Mouse (Mus musculus) gastrocnemius, adult 8-10 months (tissue): ENCODE measurements around the gene Art1. TPM values are rescaled to one million over a fixed set of nuclear protein-coding genes. Genes with fewer than 3 reads are reported as not detected.

Source experiments
- DNase-seq, 2 experiments: peaks; one replicate each; pipeline ENCODE4 v3.0.0; 2022; ENCODE audit warnings: low spot score in 2 of 2
- total RNA-seq, 4 experiments: library from RNA; stranded (reverse); gene quantifications; 2 replicates each; pipeline ENCODE4 v1.2.4; 2022

Art1 gene
- 100 to 1,000 TPM; 502 to 604 (median 539) TPM for total RNA-seq

DNA sequence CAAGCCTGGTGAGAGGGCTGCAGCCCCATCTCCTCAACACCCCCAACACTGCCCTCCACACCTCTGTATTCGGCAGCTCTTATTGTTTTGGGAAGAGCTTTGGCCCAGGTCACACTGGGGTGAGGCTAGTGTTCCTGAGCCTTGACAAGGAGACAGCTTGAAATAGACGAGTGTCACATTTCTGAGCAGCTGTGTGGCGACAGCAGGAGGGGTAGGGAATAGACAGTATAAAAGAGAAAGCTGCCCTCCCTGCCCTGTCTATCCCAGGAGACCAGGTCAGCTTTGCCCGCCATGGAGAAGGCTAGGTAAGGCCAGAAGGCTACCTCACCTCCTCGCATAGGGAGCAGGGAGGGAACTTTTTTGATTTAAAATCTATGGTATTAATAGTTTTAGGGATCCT lies at the start of gene Art1:
TSS of gene Art1 (plus strand) at position 257 of the 400 bp plus-strand sequence.
- peak in 1 of 2 experiments; percentile 64 for DNase-seq

DNA sequence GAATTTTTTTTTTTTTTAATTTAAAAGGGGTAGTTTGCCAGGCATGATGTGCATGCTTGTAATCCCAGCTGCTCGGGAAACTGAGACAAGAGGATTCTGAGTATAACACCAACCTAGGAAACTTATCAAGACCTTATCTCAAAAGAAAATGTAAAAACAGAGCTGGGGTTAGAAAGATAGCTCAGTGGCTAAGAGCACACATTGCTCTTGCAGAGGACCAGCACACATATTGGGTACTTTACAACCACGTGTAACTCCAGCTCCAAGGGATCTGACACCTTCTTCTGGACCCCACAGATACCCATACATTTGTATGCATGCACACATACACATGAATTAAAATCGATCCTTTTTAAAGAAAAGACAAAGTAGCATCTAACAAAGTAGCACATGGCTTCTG lies 40.2 kb upstream of the Art1 start:
- no peak for DNase-seq

DNA sequence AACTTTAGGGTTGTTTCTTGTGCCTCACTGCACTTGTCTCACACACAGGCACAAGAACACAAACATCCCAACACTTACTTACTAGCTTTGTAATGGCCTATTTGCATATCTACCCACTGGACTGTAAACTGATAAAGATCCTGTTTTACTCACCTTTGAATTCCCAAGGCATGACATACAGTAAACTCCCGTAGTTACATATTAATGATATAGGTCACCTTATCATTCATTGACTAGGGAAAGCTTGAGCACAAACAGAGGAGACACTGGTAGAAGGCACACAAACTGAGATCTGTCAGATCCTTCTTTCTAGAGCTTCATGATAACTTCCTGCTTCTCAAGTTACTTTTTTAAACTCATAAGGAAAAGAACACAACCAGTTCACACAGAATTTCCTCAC lies 39.3 kb upstream of the Art1 start:
- DNase-seq = no peak

DNA sequence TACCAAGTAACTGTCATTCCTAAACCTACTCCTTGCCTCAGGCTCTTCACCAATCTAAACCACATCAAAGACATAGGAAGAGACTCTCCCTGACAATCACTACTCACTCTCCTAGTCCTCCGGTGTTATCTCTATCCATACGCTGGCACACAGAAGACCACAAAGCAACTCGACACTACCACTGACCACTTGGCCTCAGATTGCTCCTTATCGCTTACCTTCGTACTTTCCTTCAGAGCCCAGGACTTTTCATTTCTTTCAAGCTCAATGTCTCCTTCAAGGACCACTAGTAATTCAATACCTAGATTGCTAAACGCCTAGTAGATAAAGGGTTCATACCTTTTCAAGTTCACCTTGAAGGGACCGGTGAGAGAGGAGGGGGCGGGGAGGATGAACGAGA lies 37.7 kb upstream of the Art1 start:
- no peak for DNase-seq

DNA sequence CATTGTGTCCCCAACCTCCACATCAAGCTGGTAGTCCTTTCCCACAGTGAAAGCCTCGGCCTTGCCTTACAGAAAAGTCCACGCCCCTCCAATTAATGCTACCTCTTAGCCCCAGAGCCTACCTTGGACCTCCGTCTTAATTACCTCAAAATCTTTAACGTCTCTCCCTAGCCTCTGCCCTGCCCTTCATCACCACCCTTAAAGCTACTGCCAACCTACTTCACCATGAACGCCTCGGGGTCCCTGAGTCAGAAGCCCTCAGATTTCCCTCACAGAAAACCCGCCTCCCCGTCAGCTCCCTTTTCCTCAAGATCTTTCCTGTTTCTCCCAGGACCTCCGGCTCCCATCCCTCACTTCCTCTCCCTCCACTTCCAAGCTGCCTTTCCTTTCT lies 36.9 kb upstream of the Art1 start:
- DNase-seq = peak in 1 of 2 experiments; percentile 3

DNA sequence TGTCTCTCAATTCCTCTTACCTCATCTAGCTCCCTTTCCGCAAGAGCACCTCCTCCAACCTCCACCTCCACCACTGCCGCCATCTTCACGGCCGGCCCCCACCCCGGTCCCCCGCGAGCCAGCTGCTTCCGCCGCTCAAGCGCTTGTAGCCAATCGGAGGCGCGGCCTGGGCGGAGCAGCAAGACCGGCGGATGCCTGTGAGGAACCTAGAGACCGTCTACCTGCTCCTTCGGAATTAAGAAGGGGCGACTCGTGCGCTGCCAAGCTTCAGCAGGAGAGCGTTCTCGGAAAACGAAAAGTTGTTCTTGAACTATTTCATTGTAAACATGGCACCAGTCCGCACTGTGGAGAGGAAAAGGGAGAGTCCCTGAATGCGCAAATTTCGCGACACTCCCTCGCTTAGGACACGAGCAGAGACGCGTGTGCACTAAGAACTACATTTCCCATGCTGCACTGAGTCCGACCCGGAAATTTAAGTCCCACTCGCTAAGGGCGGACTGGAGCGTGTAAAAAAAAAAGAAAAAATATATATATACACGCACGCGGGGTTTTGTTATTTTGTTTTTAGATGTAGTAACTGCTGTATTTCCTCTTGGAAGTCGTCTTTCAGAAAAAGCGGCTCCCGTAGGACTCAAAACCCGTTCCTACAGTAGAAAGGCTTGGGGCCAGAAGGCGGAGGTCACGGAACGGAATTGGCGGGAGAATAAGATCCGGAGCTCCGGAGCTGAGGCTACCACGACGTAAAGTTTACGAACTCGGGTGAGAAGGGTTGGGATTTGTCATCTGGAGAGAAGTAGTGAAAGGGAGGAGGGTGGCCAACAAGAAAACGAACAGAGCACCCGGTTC lies 36.3 kb upstream of the Art1 start, which contains the start of the genes Rnf121, Xndc1 and Xntrpc:
TSS of gene Rnf121 (minus strand) at position 424 of the 846 bp plus-strand sequence.
TSS of gene Xndc1 (plus strand) at position 466 of the 846 bp plus-strand sequence.
TSS of gene Xntrpc (plus strand) at position 668 of the 846 bp plus-strand sequence.
- DNase-seq = peak; percentile 87

DNA sequence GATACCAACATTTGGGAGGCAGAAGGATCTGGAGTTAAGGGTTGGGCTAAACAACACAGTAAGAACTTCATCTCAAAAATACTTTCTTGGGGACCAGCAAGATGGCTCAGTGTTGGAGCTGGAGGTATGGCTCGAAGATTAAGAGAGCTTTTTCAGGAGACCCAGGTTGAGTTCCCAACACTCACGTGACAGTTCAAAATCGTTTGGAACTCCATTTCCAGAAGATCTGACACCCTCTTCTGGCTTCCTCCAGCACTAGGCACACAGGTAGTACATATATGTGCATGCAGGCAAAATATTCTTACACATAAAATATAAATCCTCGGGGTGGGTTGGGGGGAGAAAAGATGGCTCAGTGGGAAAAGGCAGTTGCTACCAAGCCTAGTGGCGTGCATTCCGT lies 35.2 kb upstream of the Art1 start:
- no peak for DNase-seq

DNA sequence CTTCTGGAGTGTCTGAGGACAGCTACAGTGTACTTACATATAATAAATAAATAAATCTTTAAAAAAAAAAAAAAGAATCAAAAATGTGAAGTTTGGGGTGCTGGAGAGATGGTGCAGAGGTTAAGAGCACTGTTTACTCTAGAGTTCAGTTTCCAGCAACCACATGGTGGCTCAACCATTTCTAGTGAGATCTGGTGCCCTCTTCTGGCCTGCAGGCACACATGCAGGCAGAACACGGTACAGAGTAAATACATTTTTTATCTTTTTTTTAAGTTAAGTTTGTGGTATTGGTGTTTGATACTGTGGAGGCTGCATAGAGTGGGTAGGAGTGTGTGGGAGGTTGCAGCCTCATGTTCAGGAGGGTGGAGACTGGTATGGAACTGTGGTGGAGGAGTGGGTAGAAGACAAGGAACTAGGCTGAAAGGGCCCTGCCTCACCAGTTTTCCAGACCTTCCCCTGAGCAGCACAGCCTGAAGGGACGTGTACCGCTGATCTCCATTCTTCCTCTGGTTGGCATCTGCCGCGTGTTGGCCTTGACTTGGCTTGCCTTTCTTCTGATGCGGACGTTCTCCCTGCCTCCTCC lies 24.7 kb upstream of the Art1 start:
- no peak for DNase-seq

DNA sequence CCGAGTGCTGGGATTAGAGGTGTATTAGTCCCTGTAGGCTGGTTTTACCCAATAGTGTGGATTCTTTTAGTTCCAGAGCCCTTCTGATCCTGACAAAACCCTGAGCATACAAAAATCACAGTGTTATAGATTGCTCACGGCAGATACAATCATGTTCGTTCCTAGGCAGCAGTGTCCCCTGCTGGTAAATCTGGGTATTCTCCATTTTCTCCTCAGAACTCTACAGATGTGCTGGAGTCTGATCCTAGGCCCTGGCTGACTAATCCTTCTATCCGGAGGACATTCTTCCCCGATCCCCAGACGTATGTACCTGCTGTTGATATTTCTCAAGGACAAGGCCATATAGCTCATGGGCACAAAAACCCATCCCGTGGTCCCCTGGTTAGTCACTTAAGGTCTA lies 23.0 kb upstream of the Art1 start:
- DNase-seq = no peak

DNA sequence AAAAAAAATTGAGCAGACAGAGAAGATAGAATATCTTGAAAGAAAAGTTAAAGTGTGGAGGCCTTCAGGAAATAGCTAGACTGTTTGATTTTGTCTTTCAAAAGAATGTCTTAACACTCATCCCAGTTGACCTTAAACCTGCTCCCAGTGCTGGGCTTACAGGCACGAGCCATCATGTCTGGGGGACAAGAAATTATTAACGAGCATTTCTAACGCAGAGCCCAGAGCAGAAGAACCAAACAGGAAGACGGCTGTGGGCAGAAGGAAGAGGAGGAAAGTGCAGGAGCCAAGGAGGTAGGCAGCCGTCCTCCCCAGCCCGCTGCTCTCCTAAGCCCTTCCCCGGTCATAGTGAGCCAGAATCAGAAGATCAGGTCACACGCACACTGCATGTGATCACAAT lies 21.2 kb upstream of the Art1 start:
- DNase-seq = no peak

DNA sequence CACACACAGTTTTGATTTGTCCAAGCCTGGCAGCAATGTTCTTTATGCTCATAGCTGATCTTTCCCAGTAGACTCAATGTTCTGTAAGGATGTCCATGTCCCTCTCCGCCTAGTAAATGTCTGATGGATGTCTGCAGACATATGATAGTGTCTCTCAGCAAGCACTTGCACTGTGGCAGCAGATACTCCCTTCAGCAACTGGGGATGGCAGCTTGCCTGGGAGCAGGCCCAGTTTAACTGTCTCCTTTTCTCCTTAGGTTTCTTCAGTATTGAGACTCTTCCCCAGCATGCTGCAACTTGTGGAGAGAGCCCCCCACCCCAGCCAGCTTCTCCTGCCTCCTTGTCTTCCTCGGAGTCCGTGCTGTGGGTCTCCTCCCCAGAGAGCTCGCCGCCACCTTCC lies 19.8 kb upstream of the Art1 start:
- peak; percentile 58 for DNase-seq

DNA sequence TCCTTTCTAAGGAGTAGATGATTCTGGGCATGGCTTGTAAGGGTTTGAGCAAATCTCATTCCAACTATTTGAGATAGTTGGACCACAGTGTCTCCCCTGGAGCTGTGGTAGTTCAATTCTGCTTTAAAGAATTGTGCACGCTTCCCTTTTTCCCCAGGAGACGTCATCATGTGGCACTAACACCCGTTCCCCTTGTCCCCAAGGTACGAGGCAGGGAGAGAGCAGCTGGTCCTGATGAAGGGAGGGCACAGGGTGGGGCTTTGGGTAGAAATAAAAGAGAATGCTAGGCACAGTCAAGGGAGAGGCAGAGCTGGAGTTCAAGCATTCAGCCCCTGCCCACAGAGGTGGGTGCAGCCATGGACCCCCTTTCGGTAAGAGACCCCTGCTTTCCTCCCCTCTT lies 18.7 kb upstream of the Art1 start, which contains the start of gene Trpc2:
TSS of gene Trpc2 (plus strand) at position 301 of the 400 bp plus-strand sequence.
- no peak for DNase-seq

DNA sequence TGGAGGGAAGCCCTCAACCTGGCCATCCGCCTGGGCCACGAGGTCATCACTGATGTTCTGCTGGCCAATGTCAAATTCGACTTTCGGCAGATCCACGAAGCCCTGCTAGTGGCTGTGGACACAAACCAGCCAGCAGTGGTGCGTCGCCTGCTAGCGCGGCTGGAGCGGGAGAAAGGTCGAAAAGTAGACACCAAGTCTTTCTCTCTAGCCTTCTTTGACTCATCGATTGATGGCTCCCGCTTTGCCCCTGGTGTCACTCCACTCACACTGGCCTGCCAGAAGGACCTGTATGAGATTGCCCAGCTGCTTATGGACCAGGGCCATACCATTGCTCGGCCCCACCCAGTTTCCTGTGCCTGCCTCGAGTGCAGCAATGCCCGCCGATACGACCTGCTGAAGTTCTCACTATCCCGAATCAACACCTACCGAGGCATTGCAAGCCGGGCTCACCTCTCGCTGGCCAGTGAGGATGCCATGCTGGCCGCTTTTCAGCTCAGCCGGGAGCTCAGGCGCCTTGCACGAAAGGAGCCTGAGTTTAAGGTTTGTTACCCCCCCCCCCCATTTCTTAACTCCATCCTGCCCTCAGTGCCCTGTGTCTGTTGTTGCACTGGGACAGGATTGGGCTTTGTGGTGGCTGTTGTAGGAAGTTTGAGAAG lies 17.4 kb upstream of the Art1 start:
- DNase-seq = no peak

DNA sequence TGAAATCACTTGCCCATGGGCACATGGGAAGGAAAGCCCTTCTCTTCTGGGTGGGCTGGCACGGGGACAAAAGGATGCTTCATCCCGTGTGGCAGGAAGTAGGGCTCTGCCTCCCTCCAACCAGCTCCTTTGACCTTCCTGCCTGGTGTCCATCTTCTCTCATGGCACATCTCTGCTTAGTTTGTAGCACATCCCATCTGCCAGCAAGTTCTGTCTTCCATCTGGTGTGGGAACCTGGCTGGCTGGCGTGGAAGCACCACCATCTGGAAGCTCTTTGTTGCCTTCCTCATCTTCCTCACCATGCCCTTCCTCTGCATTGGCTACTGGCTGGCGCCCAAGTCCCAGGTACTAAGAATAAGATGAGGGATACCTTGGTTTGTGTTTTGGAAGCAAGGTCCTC lies 14.2 kb upstream of the Art1 start:
- DNase-seq = no peak

DNA sequence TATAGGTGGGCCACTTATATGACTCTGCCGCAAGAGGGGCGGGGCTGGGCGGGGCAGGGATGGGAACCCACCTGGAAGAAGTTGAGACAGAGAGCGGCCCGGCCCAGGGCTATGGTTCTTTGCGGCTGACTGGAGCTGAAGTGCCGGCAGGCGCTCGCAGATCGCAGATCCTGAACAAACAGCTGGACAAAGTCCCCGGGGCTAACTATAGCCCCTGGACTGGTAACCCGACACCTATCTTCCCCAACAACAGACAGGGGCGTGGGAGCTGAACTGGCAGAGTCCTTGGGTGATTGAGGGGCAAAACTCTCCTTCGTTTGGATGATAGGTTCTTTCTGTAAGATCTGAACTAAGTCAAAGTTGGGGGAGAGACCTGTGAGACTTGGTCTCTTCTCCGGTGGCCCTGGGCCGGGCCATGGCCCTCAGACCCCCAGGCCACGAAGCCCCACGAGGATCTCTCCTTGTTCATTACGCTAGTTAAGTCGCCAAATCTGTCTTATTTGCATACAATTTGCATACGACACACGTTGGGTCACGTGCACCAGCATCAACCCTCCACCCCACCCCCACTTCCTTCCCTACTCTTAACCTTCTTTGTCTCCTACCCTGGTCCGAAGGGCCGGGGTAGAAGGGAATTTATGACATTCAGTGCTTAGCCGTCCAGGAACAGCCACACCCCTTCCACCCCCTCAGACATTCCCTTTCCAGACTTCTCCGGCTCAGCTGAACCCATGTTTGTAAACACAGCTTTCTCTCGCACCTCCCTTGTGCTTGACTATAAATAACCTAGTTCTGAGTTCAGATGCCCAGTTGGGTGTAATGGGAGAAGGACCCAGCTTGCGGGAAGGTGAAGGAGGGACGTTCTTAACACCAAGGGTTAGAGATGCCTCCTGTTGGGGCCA lies 1.5 kb upstream of the Art1 start:
- DNase-seq = peak in 1 of 2 experiments; percentile 48

DNA sequence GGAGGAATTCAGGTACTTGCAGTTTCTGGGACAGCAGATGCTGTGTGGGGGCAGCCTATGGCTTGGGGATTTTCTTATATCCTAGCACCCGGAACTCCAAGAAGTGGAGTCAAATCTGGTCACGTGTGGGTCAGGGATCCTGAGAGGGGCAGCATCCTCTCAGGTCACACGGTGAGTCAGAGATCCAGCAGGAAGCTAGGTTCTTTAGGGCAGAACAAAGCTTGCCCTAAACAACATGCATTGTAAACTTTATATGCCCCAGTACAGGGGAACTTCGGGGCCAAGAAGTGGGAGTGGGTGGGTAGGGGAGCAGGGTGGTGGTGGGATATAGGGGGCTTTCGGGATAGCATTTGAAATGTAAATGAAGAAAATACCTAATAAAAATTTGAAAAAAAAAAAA lies 675 bp upstream of the Art1 start:
- no peak for DNase-seq

DNA sequence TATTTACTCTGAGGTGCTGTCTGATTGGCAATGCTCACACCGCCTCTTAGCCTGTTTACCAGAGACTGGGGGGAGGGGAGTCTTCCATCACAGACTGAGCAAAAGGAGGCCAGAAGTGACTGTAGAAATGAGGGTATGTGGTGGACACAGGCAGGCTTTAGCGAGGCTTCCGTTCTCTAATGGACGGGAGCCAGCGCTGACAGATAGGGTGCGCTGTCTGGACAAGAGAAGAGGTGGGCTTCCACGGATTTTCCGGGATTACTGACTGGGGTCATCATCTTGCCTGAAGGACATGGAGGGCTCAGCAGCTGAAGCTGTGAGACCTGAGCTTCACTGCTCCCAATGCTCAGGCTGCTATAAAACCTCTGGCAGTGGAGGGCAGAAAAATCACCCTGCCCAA lies 698 bp downstream of the Art1 start:
- no peak for DNase-seq

DNA sequence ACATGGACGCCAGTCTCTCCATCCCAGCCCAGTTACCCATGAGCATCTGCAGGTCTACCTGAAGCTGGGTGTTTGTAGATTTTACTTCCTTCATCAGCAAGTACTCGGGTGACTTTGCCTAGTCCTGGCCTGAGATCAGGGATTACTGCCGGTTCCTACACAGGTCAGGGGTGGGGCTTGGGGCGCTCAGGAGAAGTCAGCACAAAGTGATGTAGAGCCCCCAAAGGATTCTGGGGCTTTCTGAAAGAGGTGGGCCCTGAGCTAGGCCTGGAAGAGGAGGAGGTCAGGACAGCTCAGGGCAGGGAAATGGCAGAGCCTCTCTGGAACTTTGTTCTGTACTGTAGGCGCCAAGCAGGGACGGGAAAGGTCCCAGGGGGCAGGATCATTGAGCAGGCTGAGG lies 1.2 kb downstream of the Art1 start:
- no peak for DNase-seq

DNA sequence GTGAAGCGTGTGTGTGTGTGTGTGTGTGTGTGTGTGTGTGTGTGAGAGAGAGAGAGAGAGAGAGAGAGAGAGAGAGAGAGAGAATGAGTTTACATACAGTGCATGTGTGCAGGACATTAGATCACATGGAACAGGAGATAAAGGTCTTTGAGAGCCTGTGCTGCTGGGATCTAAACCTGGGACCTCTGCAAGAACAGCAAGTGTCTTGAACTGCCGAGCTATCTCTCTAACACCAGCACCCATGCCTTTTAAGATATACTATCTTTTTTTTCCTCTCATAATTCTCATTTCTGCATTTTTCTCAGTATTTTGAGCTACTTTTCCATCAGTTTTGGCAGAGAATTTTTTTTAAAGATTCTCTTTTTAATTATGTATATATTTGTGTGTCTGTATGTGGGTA lies 2.0 kb downstream of the Art1 start:
- DNase-seq = no peak

DNA sequence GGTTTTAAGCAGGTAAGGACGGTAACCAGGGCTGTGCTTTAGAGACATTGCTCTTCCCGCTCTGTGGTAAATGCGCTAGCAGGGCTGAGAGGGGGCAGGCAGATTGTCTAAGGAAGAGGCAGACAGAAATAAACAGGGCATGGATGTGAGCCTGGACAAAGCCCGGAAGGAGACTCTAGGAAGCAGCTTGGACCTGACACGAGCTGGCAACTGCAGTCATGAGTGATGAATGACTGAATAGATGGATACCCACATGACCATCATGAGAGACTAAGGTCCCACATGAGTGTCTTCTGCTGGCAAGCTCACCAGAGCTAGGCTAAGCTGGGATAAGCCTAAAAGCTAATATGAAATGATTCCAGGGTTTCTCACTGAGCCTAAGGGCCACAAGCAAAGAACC lies 2.6 kb downstream of the Art1 start:
- DNase-seq = no peak

DNA sequence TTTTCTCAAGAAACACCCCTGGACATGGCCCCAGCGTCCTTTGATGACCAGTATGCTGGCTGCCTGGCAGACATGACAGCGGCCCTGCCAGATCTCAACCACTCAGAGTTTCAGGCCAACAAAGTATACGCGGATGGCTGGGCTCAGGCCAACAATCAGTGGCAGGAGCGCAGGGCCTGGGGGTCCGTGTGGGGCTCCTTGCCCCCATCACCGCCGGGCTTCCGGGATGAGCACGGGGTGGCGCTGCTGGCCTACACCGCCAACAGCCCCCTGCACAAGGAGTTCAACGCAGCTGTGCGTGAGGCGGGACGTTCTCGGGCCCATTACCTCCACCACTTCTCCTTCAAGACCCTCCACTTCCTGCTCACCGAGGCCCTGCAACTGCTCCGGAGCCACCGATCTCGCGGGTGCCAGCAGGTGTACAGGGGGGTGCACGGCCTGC lies 5.2 kb downstream of the Art1 start:
- no peak for DNase-seq
